22 mouse cellular contexts compared by ENCODE assay signal in genomic region chr4:139743626-139744025, GRCm38 (mm10).
A peak's percentile ranks its signal among the peaks of the same experiment; 100 is the strongest.
DNase-seq lines count a peak whose midpoint lies in the region; ATAC-seq and TF ChIP-seq lines count a peak whose summit lies in the region.
"Had no signal": no experiment of that assay in that cellular context is flagged by ENCODE, and none has a peak within 500 bp of the region (broad histone marks: within the 10 kb centered on the region; RNA-seq: fewer than 3 reads in every experiment).

No protein-coding gene starts in this region.

- TF ChIP-seq RAD21 in CH12.LX (IDR thresholded peaks at IDR 0.05; ENCODE audit: low read depth, low read length): no peak

- H3K36me3 ChIP-seq in midbrain, embryonic 11.5 days (ENCODE audit: control insufficient read depth, insufficient read depth, low read length): no peaks in the 10 kb centered on the region
- peaks cover 17% of the 10 kb centered on the region for H3K36me3 ChIP-seq in midbrain, embryonic 13.5 days
- no peaks in the 10 kb centered on the region for H3K36me3 ChIP-seq in CH12.LX (replicated peaks in 1 of 2; ENCODE audit: control insufficient read depth in 1 of 2, insufficient read depth in 1 of 2, low read length in 1 of 2)
- H3K36me3 ChIP-seq: heart, embryonic 10.5 days; heart, embryonic 13.5 days; hindbrain, embryonic 15.5 days had no signal

- TF ChIP-seq EP300 in CH12.LX (IDR thresholded peaks at IDR 0.05; ENCODE audit: low read length): peak; percentile 84

- ATAC-seq in midbrain, embryonic 11.5 days (ENCODE audit: low FRiP score): no peak
- no peak for ATAC-seq in midbrain, embryonic 13.5 days
- ATAC-seq: forebrain, embryonic 13.5 days; forebrain, embryonic 16.5 days had no signal

- no peak overlapping the region for H3K9ac ChIP-seq in midbrain, embryonic 11.5 days (ENCODE audit: low read length)
- no peak overlapping the region for H3K9ac ChIP-seq in midbrain, embryonic 13.5 days (replicated peaks)
- no peak overlapping the region for H3K9ac ChIP-seq in CH12.LX (ENCODE audit: insufficient read depth, low read depth)
- H3K9ac ChIP-seq: forebrain, embryonic 13.5 days; heart, embryonic 13.5 days; hindbrain, embryonic 12.5 days; hindbrain, embryonic 15.5 days had no signal

- no peak for TF ChIP-seq CTCF in CH12.LX (conservative IDR thresholded peaks at IDR 0.05 in 1 of 2, IDR thresholded peaks at IDR 0.05 in 1 of 2; ENCODE audit: low read depth in 2 of 2, low read length in 2 of 2)

- no peak for TF ChIP-seq POLR2A in CH12.LX (IDR thresholded peaks at IDR 0.05; ENCODE audit: low read depth, low read length)

- no peak overlapping the region for H3K27ac ChIP-seq in midbrain, embryonic 11.5 days (ENCODE audit: low read depth, low read length)
- H3K27ac ChIP-seq in midbrain, embryonic 13.5 days: no peak overlapping the region
- no peak overlapping the region for H3K27ac ChIP-seq in CH12.LX (ENCODE audit: insufficient read depth, low read depth)
- H3K27ac ChIP-seq: forebrain, embryonic 10.5 days; forebrain, embryonic 13.5 days; heart, adult 2 months; heart, embryonic 10.5 days; heart, embryonic 13.5 days; hindbrain, embryonic 12.5 days; hindbrain, embryonic 15.5 days had no signal

- dilution Hi-C loops in CH12.LX (cut with MboI; ENCODE audit: extremely low pct_ligation_motif_present, extremely low pct_unique_long_range_greater_than_20kb, low sequenced_read_pairs): no loop called here

- no peak overlapping the region for H3K4me3 ChIP-seq in midbrain, embryonic 11.5 days (ENCODE audit: low read depth, low read length)
- H3K4me3 ChIP-seq in midbrain, embryonic 13.5 days (replicated peaks): no peak overlapping the region
- no peak overlapping the region for H3K4me3 ChIP-seq in CH12.LX (replicated peaks in 1 of 3; ENCODE audit: low read depth in 2 of 3, low read length in 2 of 3, poor library complexity in 1 of 3)
- H3K4me3 ChIP-seq: forebrain, embryonic 10.5 days; forebrain, embryonic 13.5 days; heart, adult 2 months; heart, embryonic 10.5 days; heart, embryonic 13.5 days; hindbrain, embryonic 12.5 days; hindbrain, embryonic 15.5 days had no signal

- H3K27me3 ChIP-seq in midbrain, embryonic 11.5 days (ENCODE audit: control insufficient read depth, insufficient read depth, low read length): no peaks in the 10 kb centered on the region
- no peaks in the 10 kb centered on the region for H3K27me3 ChIP-seq in midbrain, embryonic 13.5 days
- peaks cover 65% of the 10 kb centered on the region for H3K27me3 ChIP-seq in CH12.LX (replicated peaks)
- H3K27me3 ChIP-seq: forebrain, embryonic 13.5 days; hindbrain, embryonic 12.5 days; hindbrain, embryonic 15.5 days had no signal

- H3K79me2 ChIP-seq in CH12.LX (replicated peaks; ENCODE audit: control insufficient read depth, extremely low read depth, insufficient read depth, poor library complexity, severe bottlenecking): no peaks in the 10 kb centered on the region

- H3K9me3 ChIP-seq in midbrain, embryonic 11.5 days (ENCODE audit: control insufficient read depth, low read length): no peaks in the 10 kb centered on the region
- no peaks in the 10 kb centered on the region for H3K9me3 ChIP-seq in midbrain, embryonic 13.5 days
- H3K9me3 ChIP-seq in CH12.LX (replicated peaks; ENCODE audit: low read length): peaks cover 8% of the 10 kb centered on the region
- H3K9me3 ChIP-seq: forebrain, embryonic 10.5 days; forebrain, embryonic 13.5 days; heart, embryonic 10.5 days; hindbrain, embryonic 12.5 days; hindbrain, embryonic 15.5 days had no signal

- intact Hi-C loops in heart, postnatal 10 days (cut with DNase I): no loop called here

- in situ Hi-C loops in CH12.LX (cut with MboI; ENCODE audit: low pct_ligation_motif_present, low pct_unique_long_range_greater_than_20kb, low sequenced_read_pairs): no loop called here

- no peak overlapping the region for H3K4me2 ChIP-seq in midbrain, embryonic 11.5 days
- no peak overlapping the region for H3K4me2 ChIP-seq in midbrain, embryonic 13.5 days (replicated peaks)
- peak overlapping the region; percentile 18 for H3K4me2 ChIP-seq in CH12.LX (ENCODE audit: insufficient read depth, low read depth, poor library complexity, severe bottlenecking)
- H3K4me2 ChIP-seq: forebrain, embryonic 13.5 days; heart, embryonic 13.5 days; hindbrain, embryonic 12.5 days; hindbrain, embryonic 15.5 days had no signal

- 82% methylated on average over 3 of the region's 3 CpGs for WGBS in midbrain, embryonic 11.5 days
- 85% methylated on average over 3 of the region's 3 CpGs for WGBS in midbrain, embryonic 13.5 days

- H3K4me1 ChIP-seq in midbrain, embryonic 11.5 days (ENCODE audit: control insufficient read depth, insufficient read depth, low read length): no peaks in the 10 kb centered on the region
- peaks cover 3% of the 10 kb centered on the region; the same call in 1 of the 2 replicates for H3K4me1 ChIP-seq in midbrain, embryonic 13.5 days (replicated peaks)
- H3K4me1 ChIP-seq in CH12.LX (ENCODE audit: control insufficient read depth in 1 of 2, insufficient read depth in 2 of 2): peaks cover 15 to 21% of the 10 kb centered on the region in 2 experiments
- H3K4me1 ChIP-seq: forebrain, embryonic 13.5 days had no signal

- peak; percentile 73 for DNase-seq in midbrain, embryonic 11.5 days (ENCODE audit: low spot score, missing footprints)
- DNase-seq in spleen, postnatal 36 days (ENCODE audit: low spot score in 2 of 2): peak; percentile 56 to 60
- DNase-seq in spleen, postnatal 10 days (ENCODE audit: low spot score in 2 of 2): no peak
- peak; percentile 73 for DNase-seq in CH12.LX (ENCODE audit: extremely low read depth)
- no peak for DNase-seq in heart, postnatal 10 days
- DNase-seq in kidney, adult 9 months: no peak
- DNase-seq: adrenal gland, adult 8-10 months; adrenal gland, postnatal 25 days; cerebellum, adult 11-12 months; cerebellum, adult 9-10 months; cerebellum, postnatal 14 days; gastrocnemius, postnatal 10 days; gastrocnemius, postnatal 36 days; heart, adult 2 months had no signal

TF ChIP-seq in CH12.LX, 34 proteins besides CTCF, POLR2A, EP300 and RAD21:
- TF ChIP-seq BHLHE40 (IDR thresholded peaks at IDR 0.05; ENCODE audit: low read depth, low read length) (peak; percentile 85), JUN (IDR thresholded peaks at IDR 0.05; ENCODE audit: insufficient read depth, low read depth, low read length) (no peak; the same call in 1 of the 2 replicates), SMC3 (IDR thresholded peaks at IDR 0.05; ENCODE audit: low read depth, low read length) (no peak), MAX (IDR thresholded peaks at IDR 0.05; ENCODE audit: low read length) (peak; percentile 62), TBP (conservative IDR thresholded peaks at IDR 0.05; ENCODE audit: low read depth, low read length) (no peak), USF1 (IDR thresholded peaks at IDR 0.05; ENCODE audit: low read depth, low read length) (no peak), IRF4 (IDR thresholded peaks at IDR 0.05; ENCODE audit: low read depth, low read length) (peak; percentile 86), UBTF (IDR thresholded peaks at IDR 0.05; ENCODE audit: low read depth, low read length) (no peak), GABPA (IDR thresholded peaks at IDR 0.05; ENCODE audit: insufficient replicate concordance, low read depth, low read length) (no peak), PAX5 (IDR thresholded peaks at IDR 0.05; ENCODE audit: low read length) (no peak), NRF1 (IDR thresholded peaks at IDR 0.05; ENCODE audit: low read depth, low read length) (0 out of 2 replicates have a peak, but pooled peaks have one; percentile 31), SIN3A (IDR thresholded peaks at IDR 0.05; ENCODE audit: low read length) (peak; percentile 93), E2F4 (IDR thresholded peaks at IDR 0.05; ENCODE audit: insufficient replicate concordance, low read depth, low read length) (no peak), CHD1 (IDR thresholded peaks at IDR 0.05; ENCODE audit: low read depth, low read length) (no peak), MYC (IDR thresholded peaks at IDR 0.05; ENCODE audit: low read depth, low read length) (0 out of 2 replicates have a peak, but pooled peaks have one; percentile 35), JUND (conservative IDR thresholded peaks at IDR 0.05; ENCODE audit: low read depth, low read length) (no peak), MXI1 (IDR thresholded peaks at IDR 0.05; ENCODE audit: low read depth, low read length) (peak; percentile 53; the same call in 1 of the 2 replicates), ZMIZ1 (IDR thresholded peaks at IDR 0.05; ENCODE audit: low read depth, low read length) (no peak), ZKSCAN1 (IDR thresholded peaks at IDR 0.05; ENCODE audit: borderline replicate concordance, low read depth, low read length) (no peak), KAT2A (IDR thresholded peaks at IDR 0.05; ENCODE audit: insufficient replicate concordance, low read length) (peak; percentile 79), MEF2A (IDR thresholded peaks at IDR 0.05; ENCODE audit: borderline replicate concordance, low read depth, low read length) (peak; percentile 82), TCF12 (IDR thresholded peaks at IDR 0.05; ENCODE audit: low read depth, low read length) (0 out of 2 replicates have a peak, but pooled peaks have one; percentile 51), POLR2AphosphoS2 (IDR thresholded peaks at IDR 0.05; ENCODE audit: low read depth, low read length) (no peak), ETS1 (conservative IDR thresholded peaks at IDR 0.05; ENCODE audit: low read depth, low read length) (peak; percentile 96), ELF1 (IDR thresholded peaks at IDR 0.05; ENCODE audit: low read depth, low read length) (no peak), CHD2 (IDR thresholded peaks at IDR 0.05; ENCODE audit: low read length) (peak; percentile 70), NELFE (IDR thresholded peaks at IDR 0.05; ENCODE audit: low read depth, low read length) (peak; percentile 29; the same call in 1 of the 2 replicates), MAFK (IDR thresholded peaks at IDR 0.05; ENCODE audit: insufficient replicate concordance, low read length) (peak; percentile 84), MAZ (IDR thresholded peaks at IDR 0.05; ENCODE audit: low read depth, low read length) (peak; percentile 53; the same call in 1 of the 2 replicates), HCFC1 (IDR thresholded peaks at IDR 0.05; ENCODE audit: low read depth, low read length) (no peak), USF2 (conservative IDR thresholded peaks at IDR 0.05; ENCODE audit: low read depth, low read length) (no peak; the same call in 1 of the 2 replicates), ZNF384 (IDR thresholded peaks at IDR 0.05; ENCODE audit: low read depth, low read length) (no peak), ZC3H11A (IDR thresholded peaks at IDR 0.05; ENCODE audit: low read depth, low read length) (no peak), RCOR1 (conservative IDR thresholded peaks at IDR 0.05; ENCODE audit: low read depth, low read length) (peak; percentile 86)

Comparison
In these comparisons a context has a peak if more than half of its experiments do, and no peak if none do; other contexts are left out.
1. DNase-seq: peak in midbrain, embryonic 11.5 days (single experiment), spleen, postnatal 36 days (2 of 2) and CH12.LX (single experiment); none in spleen, postnatal 10 days (0 of 2), heart, postnatal 10 days (0 of 2) and kidney, adult 9 months (single experiment).